23 mouse cellular contexts compared by ENCODE assay signal in the genomic region with DNA sequence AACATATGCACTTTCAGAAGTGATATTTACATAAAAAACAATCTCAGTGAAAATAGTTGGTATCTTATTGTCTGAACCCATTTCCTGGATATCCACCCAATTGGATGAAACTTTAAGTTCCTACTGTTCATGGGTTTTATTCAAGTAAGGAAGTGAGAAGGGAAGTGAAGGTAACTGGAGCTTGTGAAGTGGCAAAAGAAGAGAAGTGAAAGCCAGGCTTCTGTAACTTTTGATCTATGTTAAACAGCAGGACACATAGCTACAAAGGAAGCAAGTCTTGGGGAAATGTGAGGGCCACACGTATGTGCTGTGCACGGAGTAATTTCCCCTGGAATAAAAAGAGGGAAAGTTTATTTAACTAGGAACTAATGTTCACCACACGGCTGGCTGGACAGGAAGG.
DNase-seq lines count a peak whose midpoint lies in the region; ATAC-seq and TF ChIP-seq lines count a peak whose summit lies in the region.
"Had no signal": no experiment of that assay in that cellular context is flagged by ENCODE, and none has a peak within 500 bp of the region (broad histone marks: within the 10 kb centered on the region; RNA-seq: fewer than 3 reads in every experiment).

No protein-coding gene starts in this region.

- no peaks in the 10 kb centered on the region for H3K27me3 ChIP-seq in CH12.LX (replicated peaks)
- H3K27me3 ChIP-seq: embryonic facial prominence, embryonic 12.5 days; forebrain, embryonic 13.5 days; forebrain, embryonic 15.5 days; Patski had no signal

- peak; percentile 75 for ATAC-seq in granulocyte monocyte progenitor cell, adult 5-6 weeks (replicated peaks; ENCODE audit: poor library complexity, severe bottlenecking)
- ATAC-seq in megakaryocyte progenitor cell, adult 5-6 weeks (replicated peaks; ENCODE audit: poor library complexity) = peak; percentile 65
- ATAC-seq: activated CD4-positive, CD25-positive, alpha-beta regulatory T cell, adult 4 months; CD4-positive, CD25-positive, alpha-beta regulatory T cell, adult 4 months; forebrain, embryonic 13.5 days; forebrain, embryonic 15.5 days; forebrain, postnatal 0 days; Patski had no signal

- dilution Hi-C loops in CH12.LX (cut with MboI; ENCODE audit: extremely low pct_ligation_motif_present, extremely low pct_unique_long_range_greater_than_20kb, low sequenced_read_pairs) = no loop called here

- no peak overlapping the region for H3K4me3 ChIP-seq in CH12.LX (replicated peaks in 1 of 3; ENCODE audit: low read depth in 2 of 3, low read length in 2 of 3, poor library complexity in 1 of 3)
- H3K4me3 ChIP-seq: embryonic facial prominence, embryonic 10.5 days; embryonic facial prominence, embryonic 12.5 days; forebrain, embryonic 13.5 days; forebrain, embryonic 15.5 days had no signal

- no peak for TF ChIP-seq POLR2A in CH12.LX (IDR thresholded peaks at IDR 0.05; ENCODE audit: low read depth, low read length)

- H3K9me3 ChIP-seq in CH12.LX (replicated peaks; ENCODE audit: low read length) = peaks cover 4% of the 10 kb centered on the region
- H3K9me3 ChIP-seq: embryonic facial prominence, embryonic 10.5 days; embryonic facial prominence, embryonic 12.5 days; forebrain, embryonic 13.5 days; forebrain, embryonic 15.5 days had no signal

- H3K4me2 ChIP-seq in CH12.LX (ENCODE audit: insufficient read depth, low read depth, poor library complexity, severe bottlenecking) = no peak overlapping the region
- H3K4me2 ChIP-seq: embryonic facial prominence, embryonic 12.5 days; forebrain, embryonic 13.5 days; forebrain, embryonic 15.5 days had no signal

- peak; percentile 3 for DNase-seq in CH12.LX (ENCODE audit: extremely low read depth)
- no peak for DNase-seq in Muller cell, postnatal 12 days (ENCODE audit: inconsistent ontology term)
- no peak for DNase-seq in ovary, adult 18-20 months (ENCODE audit: low spot score)
- DNase-seq in kidney, adult 8-10 months = no peak
- DNase-seq: adrenal gland, postnatal 10 days; adrenal gland, postnatal 25 days; B cell, adult 2 months; cerebellum, adult 11 months; cerebellum, adult 18-20 months; cerebellum, adult 8-10 months; cerebellum, adult 9-11 months; cerebellum, postnatal 14 days; cerebellum, postnatal 36 days; forebrain, postnatal 0 days had no signal

- no peak for TF ChIP-seq CTCF in CH12.LX (conservative IDR thresholded peaks at IDR 0.05 in 1 of 2, IDR thresholded peaks at IDR 0.05 in 1 of 2; ENCODE audit: low read depth in 2 of 2, low read length in 2 of 2)

- H3K9ac ChIP-seq in CH12.LX (ENCODE audit: insufficient read depth, low read depth) = no peak overlapping the region
- H3K9ac ChIP-seq: embryonic facial prominence, embryonic 12.5 days; forebrain, embryonic 13.5 days; forebrain, embryonic 15.5 days; forebrain, postnatal 0 days had no signal

- H3K79me2 ChIP-seq in CH12.LX (replicated peaks; ENCODE audit: control insufficient read depth, extremely low read depth, insufficient read depth, poor library complexity, severe bottlenecking) = no peaks in the 10 kb centered on the region

- TF ChIP-seq RAD21 in CH12.LX (IDR thresholded peaks at IDR 0.05; ENCODE audit: low read depth, low read length) = no peak

- no peaks in the 10 kb centered on the region for H3K4me1 ChIP-seq in CH12.LX (ENCODE audit: control insufficient read depth in 1 of 2, insufficient read depth in 2 of 2)
- H3K4me1 ChIP-seq: embryonic facial prominence, embryonic 10.5 days; embryonic facial prominence, embryonic 12.5 days; forebrain, embryonic 13.5 days; forebrain, embryonic 15.5 days had no signal

- in situ Hi-C loops in CH12.LX (cut with MboI; ENCODE audit: low pct_ligation_motif_present, low pct_unique_long_range_greater_than_20kb, low sequenced_read_pairs) = no loop called here

- no peak overlapping the region for H3K27ac ChIP-seq in CH12.LX (ENCODE audit: insufficient read depth, low read depth)
- H3K27ac ChIP-seq: embryonic facial prominence, embryonic 10.5 days; embryonic facial prominence, embryonic 12.5 days; forebrain, embryonic 13.5 days; forebrain, embryonic 15.5 days had no signal

- H3K36me3 ChIP-seq in CH12.LX (replicated peaks in 1 of 2; ENCODE audit: control insufficient read depth in 1 of 2, insufficient read depth in 1 of 2, low read length in 1 of 2) = no peaks in the 10 kb centered on the region
- H3K36me3 ChIP-seq: embryonic facial prominence, embryonic 10.5 days; embryonic facial prominence, embryonic 12.5 days; forebrain, embryonic 15.5 days had no signal

- TF ChIP-seq EP300 in CH12.LX (IDR thresholded peaks at IDR 0.05; ENCODE audit: low read length) = no peak

TF ChIP-seq in CH12.LX, 34 proteins besides CTCF, POLR2A, EP300 and RAD21:
- TF ChIP-seq GABPA (IDR thresholded peaks at IDR 0.05; ENCODE audit: insufficient replicate concordance, low read depth, low read length) (no peak), TBP (conservative IDR thresholded peaks at IDR 0.05; ENCODE audit: low read depth, low read length) (no peak), ZMIZ1 (IDR thresholded peaks at IDR 0.05; ENCODE audit: low read depth, low read length) (no peak), PAX5 (IDR thresholded peaks at IDR 0.05; ENCODE audit: low read length) (no peak), MAZ (IDR thresholded peaks at IDR 0.05; ENCODE audit: low read depth, low read length) (no peak)
TF ChIP-seq in CH12.LX: peak in this region for 0.
